Mouse (Mus musculus) cerebellum, adult 2 months (tissue): ENCODE measurements around the gene 1500009L16Rik.

ENCODE experiments used
- CTCF ChIP-seq: fragments of 200-500 bp; IDR thresholded peaks from 2 replicates; pipeline ENCODE4 v1.5.1; 2011; ENCODE audit warnings: low read depth, mild to moderate bottlenecking, control low read depth, low read length, moderate library complexity, borderline replicate concordance; ENCODE audit not compliant: insufficient read depth
- POLR2A ChIP-seq: fragments of 200-500 bp; IDR thresholded peaks from 2 replicates; pipeline ENCODE4 v1.6.1; 2011; ENCODE audit warnings: low read length, control low read depth, borderline replicate concordance; ENCODE audit not compliant: insufficient read depth

DNA sequence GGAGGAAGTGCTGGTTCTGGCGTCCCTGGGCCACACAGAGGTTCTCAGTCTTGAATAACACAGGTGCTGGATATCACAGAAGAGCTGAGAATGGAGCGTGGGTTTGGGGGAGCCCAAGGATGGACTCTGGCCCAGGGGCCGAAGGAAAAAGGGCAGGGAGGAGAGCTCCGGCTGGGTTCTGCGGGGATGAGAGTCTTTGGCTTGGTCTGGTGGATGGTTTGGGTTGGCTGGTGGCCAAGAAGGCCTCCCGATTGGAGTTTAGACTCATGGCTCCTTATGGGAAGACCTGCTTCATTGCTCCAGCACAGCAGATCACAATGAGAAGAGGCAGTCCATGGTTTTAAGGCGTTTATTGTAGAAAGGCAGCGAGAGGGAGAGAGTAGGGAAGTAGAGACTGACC is 84.6 kb downstream of the 1500009L16Rik start:
- TF ChIP-seq CTCF (no peak), POLR2A (no peak)
